Mouse (Mus musculus) embryonic fibroblast, embryonic 13.5 days (primary cell): ENCODE measurements around the gene Rnf151.

Experiments used
- CTCF ChIP-seq: IDR thresholded peaks from 2 replicates; pipeline ENCODE4 v1.5.1; 2011; ENCODE audit warnings: mild to moderate bottlenecking, control low read depth, low read length, moderate library complexity, borderline replicate concordance; ENCODE audit not compliant: insufficient read depth
- POLR2A ChIP-seq: IDR thresholded peaks from 2 replicates; pipeline ENCODE4 v1.6.1; 2011; ENCODE audit warnings: low read depth, mild to moderate bottlenecking, control low read depth, low read length, moderate library complexity

GRCm38 (mm10) chr17:24737135-24737810, 19.4 kb upstream of the Rnf151 start:
- TF ChIP-seq CTCF (no peak), POLR2A (peak; percentile 34; the same call in 1 of the 2 replicates)
